Mouse (Mus musculus): ENCODE data around the gene Nek7. TPM values are rescaled to one million over a fixed set of nuclear protein-coding genes. Genes with fewer than 3 reads are reported as not detected.

Nek7 gene
- polyA plus RNA-seq, 1 experiment from 2014 or later: 30.6 TPM

- no peak for ATAC-seq (ENCODE audit: low FRiP score)
- H3K36me3 ChIP-seq (ENCODE audit: control insufficient read depth, insufficient read depth, low read length): no peaks in the 10 kb centered on the region
- no peak overlapping the region for H3K4me3 ChIP-seq (ENCODE audit: low read depth, low read length)
- H3K27me3 ChIP-seq (ENCODE audit: control insufficient read depth, insufficient read depth, low read length): no peaks in the 10 kb centered on the region
- WGBS: 81% methylated on average over 11 of the region's 11 CpGs
- no peaks in the 10 kb centered on the region; the same call in 1 of the 2 replicates for H3K4me1 ChIP-seq (ENCODE audit: control insufficient read depth, insufficient read depth, low read length)
- no peak overlapping the region for H3K4me2 ChIP-seq
- H3K9ac ChIP-seq (ENCODE audit: low read length): no peak overlapping the region
- H3K27ac ChIP-seq (ENCODE audit: low read depth, low read length): no peak overlapping the region
- H3K9me3 ChIP-seq (ENCODE audit: control insufficient read depth, low read length): no peaks in the 10 kb centered on the region
- no peak for DNase-seq (ENCODE audit: low spot score, missing footprints)
Observed at GRCm38 (mm10) chr1:138598087-138598486, 21.9 kb downstream of the Nek7 start.

- H3K4me1 ChIP-seq (ENCODE audit: control insufficient read depth, insufficient read depth, low read length): no peaks in the 10 kb centered on the region; the same call in 1 of the 2 replicates
- no peak for ATAC-seq (ENCODE audit: low FRiP score)
- no peak overlapping the region for H3K4me3 ChIP-seq (ENCODE audit: low read depth, low read length)
- 81% methylated on average over 4 of the region's 4 CpGs for WGBS
- H3K9me3 ChIP-seq (ENCODE audit: control insufficient read depth, low read length): no peaks in the 10 kb centered on the region
- no peaks in the 10 kb centered on the region for H3K36me3 ChIP-seq (ENCODE audit: control insufficient read depth, insufficient read depth, low read length)
- H3K4me2 ChIP-seq: no peak overlapping the region
- no peak overlapping the region for H3K27ac ChIP-seq (ENCODE audit: low read depth, low read length)
- DNase-seq (ENCODE audit: low spot score, missing footprints): no peak
- no peak overlapping the region for H3K9ac ChIP-seq (ENCODE audit: low read length)
- H3K27me3 ChIP-seq (ENCODE audit: control insufficient read depth, insufficient read depth, low read length): no peaks in the 10 kb centered on the region
Observed at GRCm38 (mm10) chr1:138596127-138596706, 23.7 kb downstream of the Nek7 start.

GRCm38 (mm10) chr1:138594910-138595309 lies 25.0 kb downstream of the Nek7 start:
- H3K9me3 ChIP-seq (ENCODE audit: control insufficient read depth, low read length): no peaks in the 10 kb centered on the region
- H3K9ac ChIP-seq (ENCODE audit: low read length): no peak overlapping the region
- H3K4me3 ChIP-seq (ENCODE audit: low read depth, low read length): no peak overlapping the region
- no peaks in the 10 kb centered on the region for H3K27me3 ChIP-seq (ENCODE audit: control insufficient read depth, insufficient read depth, low read length)
- H3K4me2 ChIP-seq: no peak overlapping the region
- 85% methylated on average over 5 of the region's 5 CpGs for WGBS
- H3K27ac ChIP-seq (ENCODE audit: low read depth, low read length): no peak overlapping the region
- DNase-seq (ENCODE audit: low spot score, missing footprints) (no peak), ATAC-seq (ENCODE audit: low FRiP score) (0 out of 2 replicates have a peak, but pooled peaks have one; percentile 30)
- H3K36me3 ChIP-seq (ENCODE audit: control insufficient read depth, insufficient read depth, low read length): no peaks in the 10 kb centered on the region
- H3K4me1 ChIP-seq (ENCODE audit: control insufficient read depth, insufficient read depth, low read length): no peaks in the 10 kb centered on the region; the same call in 1 of the 2 replicates

GRCm38 (mm10) chr1:138593922-138594321 lies 26.0 kb downstream of the Nek7 start:
- no peak overlapping the region for H3K9ac ChIP-seq (ENCODE audit: low read length)
- no peak overlapping the region for H3K4me3 ChIP-seq (ENCODE audit: low read depth, low read length)
- H3K27me3 ChIP-seq (ENCODE audit: control insufficient read depth, insufficient read depth, low read length): no peaks in the 10 kb centered on the region
- DNase-seq (ENCODE audit: low spot score, missing footprints) (no peak), ATAC-seq (ENCODE audit: low FRiP score) (no peak)
- H3K36me3 ChIP-seq (ENCODE audit: control insufficient read depth, insufficient read depth, low read length): no peaks in the 10 kb centered on the region
- H3K9me3 ChIP-seq (ENCODE audit: control insufficient read depth, low read length): no peaks in the 10 kb centered on the region
- no peak overlapping the region for H3K27ac ChIP-seq (ENCODE audit: low read depth, low read length)
- H3K4me1 ChIP-seq (ENCODE audit: control insufficient read depth, insufficient read depth, low read length): no peaks in the 10 kb centered on the region
- no peak overlapping the region for H3K4me2 ChIP-seq
- 91% methylated on average over 5 of the region's 5 CpGs for WGBS

- Histone ChIP-seq H3K27ac (ENCODE audit: low read depth, low read length) (no peak overlapping the region), H3K36me3 (ENCODE audit: control insufficient read depth, insufficient read depth, low read length) (no peaks in the 10 kb centered on the region), H3K4me2 (no peak overlapping the region), H3K4me3 (ENCODE audit: low read depth, low read length) (no peak overlapping the region), H3K27me3 (ENCODE audit: control insufficient read depth, insufficient read depth, low read length) (no peaks in the 10 kb centered on the region), H3K9ac (ENCODE audit: low read length) (no peak overlapping the region), H3K4me1 (ENCODE audit: control insufficient read depth, insufficient read depth, low read length) (no peaks in the 10 kb centered on the region), H3K9me3 (ENCODE audit: control insufficient read depth, low read length) (no peaks in the 10 kb centered on the region)
- no peak for ATAC-seq (ENCODE audit: low FRiP score)
- DNase-seq (ENCODE audit: low spot score, missing footprints): no peak
- 86% methylated on average over 4 of the region's 4 CpGs for WGBS
Observed at GRCm38 (mm10) chr1:138592466-138592865, 27.5 kb downstream of the Nek7 start.

DNA sequence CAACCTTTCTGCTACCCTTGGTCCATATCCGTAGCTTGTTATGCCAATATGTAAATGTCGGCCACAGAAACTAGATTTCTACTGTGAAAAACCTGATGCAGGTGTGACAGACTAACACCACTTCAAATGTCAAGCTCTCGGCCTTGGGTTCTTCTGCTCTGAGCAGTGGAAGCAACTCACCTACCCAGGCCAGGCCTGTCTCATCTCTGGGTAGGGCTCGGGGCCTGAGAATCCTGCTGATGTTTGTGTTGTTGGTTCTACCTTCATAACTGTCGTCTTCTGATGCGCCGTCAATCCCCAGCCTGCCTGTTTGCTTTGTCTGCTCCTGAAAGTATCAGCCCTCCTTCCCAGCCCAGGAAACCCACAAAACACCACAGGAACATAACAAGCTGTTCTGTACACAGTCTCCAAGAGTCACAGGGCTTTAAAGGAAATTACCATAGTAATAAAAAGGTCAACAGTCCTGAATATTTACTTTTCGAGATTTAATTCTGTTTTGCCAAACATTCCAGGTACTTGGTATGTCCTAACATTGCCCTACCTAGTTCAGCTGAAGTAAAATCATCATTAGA lies 29.4 kb downstream of the Nek7 start:
- DNase-seq (ENCODE audit: low spot score, missing footprints) (no peak), ATAC-seq (ENCODE audit: low FRiP score) (0 out of 2 replicates have a peak, but pooled peaks have one; percentile 5)
- no peaks in the 10 kb centered on the region for H3K27me3 ChIP-seq (ENCODE audit: control insufficient read depth, insufficient read depth, low read length)
- 87% methylated on average over 8 of the region's 8 CpGs for WGBS
- no peaks in the 10 kb centered on the region for H3K4me1 ChIP-seq (ENCODE audit: control insufficient read depth, insufficient read depth, low read length)
- no peak overlapping the region for H3K4me2 ChIP-seq
- H3K36me3 ChIP-seq (ENCODE audit: control insufficient read depth, insufficient read depth, low read length): no peaks in the 10 kb centered on the region
- no peaks in the 10 kb centered on the region for H3K9me3 ChIP-seq (ENCODE audit: control insufficient read depth, low read length)
- no peak overlapping the region for H3K4me3 ChIP-seq (ENCODE audit: low read depth, low read length)
- H3K9ac ChIP-seq (ENCODE audit: low read length): no peak overlapping the region
- no peak overlapping the region; the same call in 1 of the 2 replicates for H3K27ac ChIP-seq (ENCODE audit: low read depth, low read length)

DNA sequence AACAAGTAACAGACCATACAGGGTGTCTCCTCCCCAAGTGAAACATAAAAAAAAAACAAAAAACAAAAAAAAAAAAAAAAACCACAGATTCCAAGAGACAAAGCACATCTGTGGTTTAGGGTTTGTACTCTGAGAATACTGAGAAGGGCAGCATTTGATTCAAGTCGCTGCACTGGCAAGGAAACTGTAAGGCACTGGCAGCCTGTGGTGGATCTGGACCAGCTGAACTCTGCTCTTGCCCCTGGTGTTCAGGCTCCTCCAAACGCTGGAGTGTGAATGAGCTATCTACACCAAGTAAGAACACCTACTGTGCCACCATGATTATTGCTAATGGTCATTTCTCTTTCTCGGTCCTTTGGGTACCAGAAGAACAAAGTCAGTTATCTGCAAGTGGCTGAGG lies 30.8 kb downstream of the Nek7 start:
- no peak overlapping the region for H3K4me3 ChIP-seq (ENCODE audit: low read depth, low read length)
- H3K36me3 ChIP-seq (ENCODE audit: control insufficient read depth, insufficient read depth, low read length): no peaks in the 10 kb centered on the region
- ATAC-seq (ENCODE audit: low FRiP score): no peak
- 89% methylated on average over 3 of the region's 3 CpGs for WGBS
- H3K9ac ChIP-seq (ENCODE audit: low read length): no peak overlapping the region
- H3K9me3 ChIP-seq (ENCODE audit: control insufficient read depth, low read length): no peaks in the 10 kb centered on the region
- H3K27ac ChIP-seq (ENCODE audit: low read depth, low read length): no peak overlapping the region
- no peak overlapping the region for H3K4me2 ChIP-seq
- no peak for DNase-seq (ENCODE audit: low spot score, missing footprints)
- H3K4me1 ChIP-seq (ENCODE audit: control insufficient read depth, insufficient read depth, low read length): no peaks in the 10 kb centered on the region
- H3K27me3 ChIP-seq (ENCODE audit: control insufficient read depth, insufficient read depth, low read length): no peaks in the 10 kb centered on the region; the same call in 1 of the 2 replicates

GRCm38 (mm10) chr1:138587812-138588211 lies 32.1 kb downstream of the Nek7 start:
- H3K9ac ChIP-seq (ENCODE audit: low read length): no peak overlapping the region
- no peak for DNase-seq (ENCODE audit: low spot score, missing footprints)
- no peak overlapping the region for H3K27ac ChIP-seq (ENCODE audit: low read depth, low read length)
- no peaks in the 10 kb centered on the region for H3K9me3 ChIP-seq (ENCODE audit: control insufficient read depth, low read length)
- 69% methylated on average over 3 of the region's 3 CpGs for WGBS
- no peaks in the 10 kb centered on the region for H3K36me3 ChIP-seq (ENCODE audit: control insufficient read depth, insufficient read depth, low read length)
- no peaks in the 10 kb centered on the region for H3K4me1 ChIP-seq (ENCODE audit: control insufficient read depth, insufficient read depth, low read length)
- H3K27me3 ChIP-seq (ENCODE audit: control insufficient read depth, insufficient read depth, low read length): no peaks in the 10 kb centered on the region; the same call in 1 of the 2 replicates
- H3K4me3 ChIP-seq (ENCODE audit: low read depth, low read length): no peak overlapping the region
- no peak overlapping the region for H3K4me2 ChIP-seq
- ATAC-seq (ENCODE audit: low FRiP score): no peak

DNA sequence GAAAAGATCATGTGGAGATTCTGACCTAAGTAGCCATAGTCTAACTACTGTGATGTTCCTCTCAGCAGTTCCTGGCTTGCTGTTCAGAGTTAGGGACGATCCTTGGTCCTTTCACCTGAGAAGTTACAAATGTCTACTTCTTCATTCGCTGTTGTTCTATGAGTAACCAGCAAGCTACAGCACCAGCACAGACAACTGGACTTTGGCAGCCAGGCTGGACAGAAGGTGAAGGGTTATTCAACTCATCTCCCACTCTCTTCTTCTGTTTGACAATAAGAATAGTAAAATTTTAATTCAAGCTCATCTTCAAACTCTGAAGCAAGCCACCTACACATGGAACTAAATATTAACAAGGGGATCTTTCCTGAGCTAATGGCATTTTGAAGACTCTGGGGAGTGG lies 33.0 kb downstream of the Nek7 start:
- Histone ChIP-seq H3K27me3 (ENCODE audit: control insufficient read depth, insufficient read depth, low read length) (no peaks in the 10 kb centered on the region; the same call in 1 of the 2 replicates), H3K9ac (ENCODE audit: low read length) (no peak overlapping the region), H3K27ac (ENCODE audit: low read depth, low read length) (no peak overlapping the region), H3K36me3 (ENCODE audit: control insufficient read depth, insufficient read depth, low read length) (no peaks in the 10 kb centered on the region), H3K4me3 (ENCODE audit: low read depth, low read length) (no peak overlapping the region), H3K4me2 (no peak overlapping the region), H3K9me3 (ENCODE audit: control insufficient read depth, low read length) (no peaks in the 10 kb centered on the region), H3K4me1 (ENCODE audit: control insufficient read depth, insufficient read depth, low read length) (no peaks in the 10 kb centered on the region)
- DNase-seq (ENCODE audit: low spot score, missing footprints) (no peak), ATAC-seq (ENCODE audit: low FRiP score) (no peak)
- 97% methylated on average over 2 of the region's 2 CpGs for WGBS

All from midbrain, embryonic 11.5 days (tissue).